Mouse (Mus musculus) intestine, embryonic 14.5 days (tissue): ENCODE data around the gene Rab5c. TPM values are rescaled to one million over a fixed set of nuclear protein-coding genes. Genes with fewer than 3 reads are reported as not detected.
A peak's percentile ranks its signal among the peaks of the same experiment; 100 is the strongest.

ENCODE experiments used
- ATAC-seq: fragments of 200-750 bp; cut with Nextera tagmentation; replicated peaks from 2 replicates; pipeline ENCODE4 v1.8.0; 2017; ENCODE audit warnings: low read depth, moderate number of reproducible peaks, moderate TSS enrichment, moderate library complexity; ENCODE audit not compliant: low FRiP score, low TSS enrichment
- DNase-seq: peaks from one replicate; pipeline ENCODE4 v3.0.0-alpha.2; 2018; ENCODE audit warnings: low spot score
- H3K27ac ChIP-seq: fragments of 300-500 bp; sonication (generic); 2 replicates; pipeline ENCODE4 v1.5.1; 2014; ENCODE audit warnings: low read depth, mild to moderate bottlenecking, control low read depth
- H3K27me3 ChIP-seq: fragments of 300-500 bp; sonication (generic); replicated peaks from 2 replicates; pipeline ENCODE4 v1.6.1; 2014; ENCODE audit warnings: low read length, control low read depth; ENCODE audit not compliant: control insufficient read depth, insufficient read depth
- H3K36me3 ChIP-seq: fragments of 300-500 bp; sonication (generic); 2 replicates; pipeline ENCODE4 v1.6.1; 2014; ENCODE audit warnings: low read length, control low read depth; ENCODE audit not compliant: control insufficient read depth, insufficient read depth
- H3K4me1 ChIP-seq: fragments of 300-500 bp; sonication (generic); replicated peaks from 2 replicates; pipeline ENCODE4 v1.6.1; 2014; ENCODE audit warnings: low read length, control low read depth, mixed read lengths; ENCODE audit not compliant: control insufficient read depth, insufficient read depth
- H3K4me2 ChIP-seq: fragments of 300-500 bp; sonication (generic); 2 replicates; pipeline ENCODE4 v1.6.1; 2014; ENCODE audit warnings: low read length
- H3K4me3 ChIP-seq: fragments of 300-500 bp; sonication (generic); 2 replicates; pipeline ENCODE4 v1.5.1; 2014; ENCODE audit warnings: low read depth, low read length, control low read depth, mixed read lengths
- H3K9ac ChIP-seq: fragments of 300-500 bp; sonication (generic); 2 replicates; pipeline ENCODE4 v1.6.1; 2014; ENCODE audit warnings: mild to moderate bottlenecking, low read length
- H3K9me3 ChIP-seq: fragments of 300-500 bp; sonication (generic); 2 replicates; pipeline ENCODE4 v1.6.1; 2016; ENCODE audit warnings: low read length, control low read depth; ENCODE audit not compliant: control insufficient read depth
- WGBS: fragments of 180-500 bp; shearing (Covaris S2); extraction: QIAGEN DNeasy Blood & Tissue Kit; methylation state at CpG from one replicate; pipeline ENCODE4 v1.1.7; 2014; 5-methylcytosine and 5-hydroxymethylcytosine counted together
- polyA plus RNA-seq: library from polyadenylated mRNA; unstranded; fragments of >200 nt; fragmentation: Nextera tagmentation; extraction: Ambion mirVana; gene quantifications from 2 replicates; pipeline ENCODE4 v1.2.1, GENCODE M21; 2014

Rab5c gene
- polyA plus RNA-seq, 1 experiment from 2014 or later: 63.0 TPM

DNA sequence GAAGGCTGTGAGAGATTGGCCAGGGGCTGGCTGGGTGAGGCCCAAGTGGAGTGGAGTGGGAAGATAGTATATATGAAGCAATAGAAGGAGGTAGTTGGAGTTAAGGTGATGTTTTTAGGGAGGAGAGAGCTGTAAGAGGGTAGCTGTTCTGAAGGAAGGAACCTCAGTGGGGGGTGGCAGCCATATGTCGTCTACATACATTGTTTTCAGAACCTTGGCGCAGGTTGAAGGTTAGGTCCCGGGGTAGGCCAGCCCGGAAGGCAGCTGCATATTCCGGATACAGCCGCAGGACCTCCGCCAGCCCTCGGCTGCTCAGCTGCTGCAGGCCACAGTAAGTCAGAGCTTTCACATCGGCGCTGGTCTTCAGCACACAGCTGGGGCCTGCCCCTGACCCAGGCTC, 8.5 kb upstream of the Rab5c start:
- Histone ChIP-seq H3K4me3 (no peak overlapping the region), H3K9ac (no peak overlapping the region), H3K4me1 (no peaks in the 10 kb centered on the region), H3K27me3 (peaks cover 7% of the 10 kb centered on the region; the same call in 1 of the 2 replicates), H3K27ac (no peak overlapping the region), H3K4me2 (no peak overlapping the region), H3K9me3 (no peaks in the 10 kb centered on the region), H3K36me3 (no peaks in the 10 kb centered on the region)
- ATAC-seq (no peak), DNase-seq (no peak)
- 90% methylated on average over 10 of the region's 10 CpGs for WGBS

DNA sequence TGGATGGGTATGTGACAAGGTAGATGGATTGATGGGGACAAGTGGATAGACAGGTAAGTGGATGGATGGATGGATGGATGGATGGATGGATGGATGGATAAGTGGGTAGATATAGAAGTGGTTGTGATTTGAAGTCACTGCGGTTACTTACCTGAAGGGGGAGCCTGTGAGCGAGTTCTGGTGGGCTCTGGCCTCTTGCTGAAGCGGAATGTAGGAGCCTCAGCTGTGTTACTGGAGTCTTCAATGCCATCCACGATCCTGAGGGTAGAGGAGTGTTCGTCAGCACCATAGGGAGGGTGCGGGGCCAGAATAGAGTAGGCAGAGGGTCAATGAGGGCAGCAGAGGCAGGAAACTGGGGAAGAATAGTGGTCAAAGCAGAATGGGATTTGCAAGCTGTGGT, 7.1 kb upstream of the Rab5c start:
- DNase-seq (peak; percentile 66), ATAC-seq (no peak)
- Histone ChIP-seq H3K4me2 (no peak overlapping the region), H3K4me1 (no peaks in the 10 kb centered on the region), H3K4me3 (no peak overlapping the region), H3K9ac (no peak overlapping the region), H3K9me3 (no peaks in the 10 kb centered on the region), H3K27ac (no peak overlapping the region), H3K36me3 (no peaks in the 10 kb centered on the region), H3K27me3 (peaks cover 5% of the 10 kb centered on the region; the same call in 1 of the 2 replicates)
- WGBS: 15% methylated on average over 6 of the region's 6 CpGs

DNA sequence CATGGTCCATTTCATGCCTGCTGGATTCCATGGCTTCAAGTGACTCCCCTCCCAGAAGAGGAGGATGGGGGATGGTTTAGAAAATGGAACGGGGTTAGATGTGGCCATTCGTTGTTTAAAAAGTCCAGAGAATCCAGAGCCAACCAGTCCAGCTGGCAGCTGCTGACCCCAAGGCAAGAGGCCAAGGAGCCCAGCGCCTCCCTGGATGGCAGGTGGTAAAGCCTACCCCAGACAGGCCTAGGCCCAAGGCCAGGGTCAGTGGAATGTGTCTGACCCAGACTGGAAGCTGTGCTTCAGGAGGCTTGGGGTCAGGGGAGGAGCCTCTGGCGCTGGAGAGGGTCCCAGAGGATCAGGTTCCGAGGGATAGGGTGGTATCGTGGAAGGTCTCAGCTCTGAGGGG, 3.3 kb upstream of the Rab5c start:
- Histone ChIP-seq H3K4me3 (no peak overlapping the region), H3K4me1 (peaks cover 12% of the 10 kb centered on the region), H3K9me3 (no peaks in the 10 kb centered on the region), H3K27me3 (no peaks in the 10 kb centered on the region), H3K27ac (no peak overlapping the region), H3K36me3 (no peaks in the 10 kb centered on the region), H3K9ac (no peak overlapping the region), H3K4me2 (no peak overlapping the region)
- DNase-seq: no peak
- ATAC-seq: no peak
- 73% methylated on average over 6 of the region's 6 CpGs for WGBS

DNA sequence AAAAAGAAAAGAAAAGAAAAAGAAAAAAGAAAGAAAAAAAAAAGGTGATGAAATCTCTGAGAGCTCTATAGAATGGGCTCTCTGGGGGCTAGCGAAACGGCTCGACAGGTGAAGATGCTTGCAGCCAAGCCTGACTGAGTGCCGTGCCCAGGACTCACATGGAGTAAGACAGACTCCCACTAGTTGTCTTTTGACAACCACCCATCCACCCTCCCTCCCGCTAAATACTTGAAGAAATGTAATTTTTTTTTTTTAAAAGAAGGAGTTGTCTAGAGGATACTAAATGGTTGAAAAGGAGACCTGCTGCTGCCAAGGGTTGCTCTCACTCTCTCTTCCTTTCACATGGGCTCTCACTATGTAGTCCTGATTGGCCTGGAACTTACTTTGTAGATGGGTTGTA, 734 bp upstream of the Rab5c start:
- H3K4me1 ChIP-seq: peaks cover 18% of the 10 kb centered on the region
- DNase-seq (no peak), ATAC-seq (0 out of 2 replicates have a peak, but pooled peaks have one; percentile 7)
- H3K27ac ChIP-seq: no peak overlapping the region
- H3K4me3 ChIP-seq: peak overlapping the region; percentile 98
- H3K4me2 ChIP-seq: peak overlapping the region; percentile 76
- H3K9me3 ChIP-seq: no peaks in the 10 kb centered on the region
- no peaks in the 10 kb centered on the region for H3K27me3 ChIP-seq
- 16% methylated on average over 5 of the region's 5 CpGs for WGBS
- peak overlapping the region; percentile 56 for H3K9ac ChIP-seq
- no peaks in the 10 kb centered on the region for H3K36me3 ChIP-seq

DNA sequence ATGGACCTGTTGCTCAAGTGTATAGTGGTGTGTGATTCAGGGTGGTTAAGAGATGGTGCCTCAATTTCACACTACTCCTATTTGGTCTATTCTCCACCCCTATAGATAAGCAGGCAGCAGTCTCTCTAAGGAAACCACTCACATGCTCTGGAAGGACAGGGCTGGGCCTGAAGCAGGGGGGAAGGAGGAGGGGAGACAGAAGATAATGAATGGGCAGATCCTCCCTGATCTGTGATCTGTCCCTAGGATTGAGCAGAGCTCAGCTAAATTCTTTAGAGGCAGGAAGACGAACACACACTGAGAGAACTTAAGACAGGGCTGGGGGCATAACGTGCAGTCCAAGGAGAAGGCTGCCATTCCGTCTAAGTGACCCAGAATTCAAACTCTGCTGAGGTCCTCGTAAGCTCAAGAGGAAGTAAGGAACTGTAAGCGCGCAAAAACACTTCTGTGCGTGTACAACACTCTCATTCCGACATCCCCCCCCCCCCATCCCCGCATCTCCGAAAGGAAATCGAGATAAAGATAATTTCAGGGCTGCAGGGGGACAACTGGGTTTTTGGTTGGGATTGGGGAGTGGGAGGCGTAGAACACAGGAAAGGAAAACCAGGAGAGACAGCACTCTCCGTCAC, 796 bp downstream of the Rab5c start:
- Histone ChIP-seq H3K9ac (peak overlapping the region; percentile 92), H3K4me2 (peak overlapping the region; percentile 86), H3K4me3 (peak overlapping the region; percentile 98), H3K36me3 (0 out of 2 replicates have a peak, but pooled peaks cover 4% of the 10 kb centered on the region), H3K9me3 (no peaks in the 10 kb centered on the region), H3K27me3 (no peaks in the 10 kb centered on the region), H3K4me1 (peaks cover 18% of the 10 kb centered on the region), H3K27ac (peak overlapping the region; percentile 43; the same call in 1 of the 2 replicates)
- DNase-seq (no peak), ATAC-seq (no peak)
- 1% methylated on average over 13 of the region's 13 CpGs for WGBS

DNA sequence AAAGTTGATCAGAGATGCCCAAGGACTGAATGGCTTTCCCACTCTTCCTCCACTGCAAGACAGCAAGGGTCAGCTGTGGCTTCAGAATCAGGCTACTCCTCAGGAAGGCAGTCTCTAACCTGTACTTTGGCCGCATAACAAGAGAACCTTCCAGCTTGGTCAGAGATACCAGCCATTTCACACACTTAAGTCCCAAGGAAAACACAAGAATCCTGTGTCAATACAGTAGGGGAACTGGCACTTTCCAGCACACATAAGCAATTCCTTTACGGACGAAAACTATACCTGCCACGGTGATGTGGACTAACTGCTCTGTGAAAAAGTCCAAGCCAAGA, 1.3 kb downstream of the Rab5c start:
- Histone ChIP-seq H3K27ac (no peak overlapping the region), H3K4me1 (peaks cover 18% of the 10 kb centered on the region), H3K27me3 (no peaks in the 10 kb centered on the region), H3K4me2 (peak overlapping the region; percentile 86), H3K36me3 (0 out of 2 replicates have a peak, but pooled peaks cover 7% of the 10 kb centered on the region), H3K9me3 (no peaks in the 10 kb centered on the region), H3K9ac (0 out of 2 replicates have a peak overlapping the region, but pooled peaks have one; percentile 92), H3K4me3 (peak overlapping the region; percentile 98)
- DNase-seq: no peak
- ATAC-seq: no peak
- 68% methylated on average over 4 of the region's 4 CpGs for WGBS

DNA sequence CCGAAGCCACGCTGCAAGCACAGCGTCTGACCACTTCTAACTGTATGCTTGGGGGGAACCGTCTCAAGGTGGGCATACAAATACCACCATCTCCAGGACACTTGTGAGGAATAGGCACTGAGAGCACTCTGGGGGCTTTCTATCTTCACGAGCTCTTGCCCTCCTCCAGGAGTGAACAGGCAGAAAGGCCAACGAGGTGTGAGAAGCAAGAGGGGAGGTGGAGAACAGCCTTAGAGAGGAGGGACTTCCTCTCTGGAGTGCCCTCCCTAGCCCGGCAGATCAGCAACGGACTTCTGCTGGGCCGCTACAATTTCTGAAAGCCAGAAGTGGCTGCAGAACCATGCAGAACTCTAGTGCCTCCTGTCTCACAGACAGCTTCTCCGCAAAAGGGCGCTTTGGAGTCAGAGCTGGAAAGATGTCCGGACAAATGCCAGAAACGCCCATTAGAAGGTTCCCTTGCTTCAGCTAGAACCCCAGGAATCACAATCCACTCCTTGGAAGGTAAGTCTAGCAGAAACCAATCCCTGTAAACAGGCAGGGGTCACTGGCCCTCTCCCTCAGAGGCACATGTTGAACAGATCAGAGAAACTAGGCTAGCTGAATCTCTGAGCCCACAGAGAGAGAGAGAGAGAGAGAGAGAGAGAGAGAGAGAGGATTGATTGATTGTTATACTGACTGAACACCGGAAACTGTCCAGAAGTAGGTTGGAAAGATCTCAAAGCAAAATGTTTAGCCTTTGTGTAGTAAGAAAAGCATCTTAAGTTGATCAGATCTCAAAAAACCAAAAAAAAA, 1.9 kb downstream of the Rab5c start:
- WGBS: 71% methylated on average over 14 of the region's 14 CpGs
- H3K36me3 ChIP-seq: 0 out of 2 replicates have a peak, but pooled peaks cover 7% of the 10 kb centered on the region
- peak overlapping the region; percentile 21; the same call in 1 of the 2 replicates for H3K9ac ChIP-seq
- H3K27me3 ChIP-seq: no peaks in the 10 kb centered on the region
- DNase-seq: no peak
- no peaks in the 10 kb centered on the region for H3K9me3 ChIP-seq
- ATAC-seq: no peak
- peaks cover 18% of the 10 kb centered on the region for H3K4me1 ChIP-seq
- no peak overlapping the region for H3K4me3 ChIP-seq
- H3K4me2 ChIP-seq: peak overlapping the region; percentile 86
- H3K27ac ChIP-seq: no peak overlapping the region

DNA sequence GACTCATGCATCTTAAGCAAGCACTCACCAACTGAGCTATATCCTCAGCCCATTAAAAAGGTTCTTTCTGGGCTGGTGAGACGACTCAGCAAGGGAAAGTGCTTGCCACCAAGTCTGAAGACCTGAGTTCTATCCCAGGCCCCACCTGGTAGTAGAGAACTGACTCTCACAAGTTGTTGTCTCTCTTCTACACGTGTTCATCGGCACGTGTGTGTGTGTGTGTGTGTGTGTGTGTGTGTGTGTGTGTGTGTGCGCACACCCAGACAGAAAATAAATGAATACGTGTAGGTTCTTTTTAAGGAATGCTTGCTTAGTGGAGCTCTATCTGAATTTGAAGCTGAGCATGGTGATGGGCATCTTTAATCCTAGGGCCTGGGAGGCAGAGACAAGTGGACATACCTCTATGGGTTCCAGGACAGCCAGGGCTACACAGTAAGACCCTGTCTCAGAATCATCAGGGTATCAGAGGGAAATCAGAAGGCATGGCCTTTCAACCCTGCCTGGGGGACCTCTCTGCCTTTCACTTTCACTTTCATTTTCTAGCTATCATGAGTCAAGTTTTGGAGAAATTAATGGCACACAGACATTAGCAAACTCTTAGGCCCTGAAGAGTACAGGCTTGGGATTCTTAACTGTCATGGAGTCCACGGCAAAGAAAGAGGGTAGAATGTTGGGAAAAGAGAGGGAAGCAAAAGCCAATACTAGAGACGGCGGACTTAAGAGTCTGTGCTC, 2.7 kb downstream of the Rab5c start:
- Histone ChIP-seq H3K4me1 (peaks cover 18% of the 10 kb centered on the region), H3K36me3 (0 out of 2 replicates have a peak, but pooled peaks cover 7% of the 10 kb centered on the region), H3K9ac (no peak overlapping the region), H3K4me3 (no peak overlapping the region), H3K27me3 (no peaks in the 10 kb centered on the region), H3K27ac (no peak overlapping the region), H3K4me2 (no peak overlapping the region), H3K9me3 (no peaks in the 10 kb centered on the region)
- DNase-seq (no peak), ATAC-seq (no peak)
- WGBS: 88% methylated on average over 9 of the region's 9 CpGs
